Mouse (Mus musculus) stomach, embryonic 14.5 days (tissue): ENCODE measurements around the gene Mrpl1. TPM values are rescaled to one million over a fixed set of nuclear protein-coding genes. Genes with fewer than 3 reads are reported as not detected.

Experiments used
- ATAC-seq: fragments of 200-750 bp; cut with Nextera tagmentation; 2 replicates; pipeline ENCODE4 v1.8.0; 2017; ENCODE audit warnings: low read depth, moderate TSS enrichment; ENCODE audit not compliant: insufficient number of reproducible peaks, insufficient read depth, low FRiP score
- H3K27ac ChIP-seq: fragments of 300-500 bp; sonication (generic); 2 replicates; pipeline ENCODE4 v1.5.1; 2014; ENCODE audit warnings: mild to moderate bottlenecking, low read length, moderate library complexity, mixed read lengths
- H3K27me3 ChIP-seq: fragments of 300-500 bp; sonication (generic); 2 replicates; pipeline ENCODE4 v1.6.1; 2014; ENCODE audit warnings: low read length, control low read depth, mixed read lengths; ENCODE audit not compliant: control insufficient read depth, insufficient read depth
- H3K36me3 ChIP-seq: fragments of 300-500 bp; sonication (generic); 2 replicates; pipeline ENCODE4 v1.6.1; 2014; ENCODE audit warnings: mild to moderate bottlenecking, control low read depth, low read length, moderate library complexity, mixed read lengths; ENCODE audit not compliant: control insufficient read depth, insufficient read depth
- H3K4me1 ChIP-seq: fragments of 300-500 bp; sonication (generic); 2 replicates; pipeline ENCODE4 v1.6.1; 2014; ENCODE audit warnings: low read length, control low read depth, mixed read lengths; ENCODE audit not compliant: control insufficient read depth, insufficient read depth
- H3K4me2 ChIP-seq: fragments of 300-500 bp; sonication (generic); replicated peaks from 2 replicates; pipeline ENCODE4 v1.6.1; 2014; ENCODE audit warnings: low read depth, low read length, control low read depth
- H3K4me3 ChIP-seq: fragments of 300-500 bp; sonication (generic); 2 replicates; pipeline ENCODE4 v1.5.1; 2014; ENCODE audit warnings: low read depth, low read length, control low read depth
- H3K9ac ChIP-seq: fragments of 300-500 bp; sonication (generic); replicated peaks from 2 replicates; pipeline ENCODE4 v1.6.1; 2014; ENCODE audit warnings: low read depth, mild to moderate bottlenecking, control low read depth, low read length, moderate library complexity, mixed read lengths
- H3K9me3 ChIP-seq: fragments of 300-500 bp; sonication (generic); 2 replicates; pipeline ENCODE4 v1.6.1; 2016; ENCODE audit warnings: low read depth, low read length, control low read depth; ENCODE audit not compliant: control insufficient read depth
- WGBS: fragments of 180-500 bp; shearing (Covaris S2); extraction: QIAGEN DNeasy Blood & Tissue Kit; methylation state at CpG from one replicate; pipeline ENCODE4 v1.1.7; 2014; 5-methylcytosine and 5-hydroxymethylcytosine counted together
- polyA plus RNA-seq: library from polyadenylated mRNA; unstranded; fragments of >200 nt; fragmentation: Nextera tagmentation; extraction: Ambion mirVana; gene quantifications from 2 replicates; pipeline ENCODE4 v1.2.1, GENCODE M21; 2014

The Mrpl1 gene
- polyA plus RNA-seq, 1 experiment from 2014 or later: 21.2 TPM

- Histone ChIP-seq H3K9me3 (no peaks in the 10 kb centered on the region), H3K27me3 (no peaks in the 10 kb centered on the region), H3K4me3 (no peak overlapping the region), H3K9ac (no peak overlapping the region), H3K27ac (no peak overlapping the region), H3K4me2 (no peak overlapping the region), H3K4me1 (no peaks in the 10 kb centered on the region), H3K36me3 (peaks cover 10% of the 10 kb centered on the region)
- WGBS: 82% methylated on average over 1 of the region's 1 CpGs
- no peak for ATAC-seq
Measured at GRCm38 (mm10) chr5:96240856-96241255, 31.6 kb downstream of the Mrpl1 start.

- no peak overlapping the region for H3K4me2 ChIP-seq
Measured at GRCm38 (mm10) chr5:96244511-96244910, 35.2 kb downstream of the Mrpl1 start.

GRCm38 (mm10) chr5:96253995-96254394, 44.7 kb downstream of the Mrpl1 start:
- Histone ChIP-seq H3K27ac (no peak overlapping the region), H3K9me3 (no peaks in the 10 kb centered on the region), H3K36me3 (peaks cover 3% of the 10 kb centered on the region; the same call in 1 of the 2 replicates), H3K9ac (no peak overlapping the region), H3K27me3 (no peaks in the 10 kb centered on the region), H3K4me3 (no peak overlapping the region), H3K4me1 (no peaks in the 10 kb centered on the region), H3K4me2 (no peak overlapping the region)
- ATAC-seq: no peak
- WGBS: 50% methylated on average over 2 of the region's 2 CpGs

More at GRCm38 (mm10) chr5:96244511-96244910, 35.2 kb downstream of the Mrpl1 start:
- Histone ChIP-seq H3K36me3 (peaks cover 7% of the 10 kb centered on the region), H3K4me1 (no peaks in the 10 kb centered on the region), H3K27ac (no peak overlapping the region), H3K27me3 (no peaks in the 10 kb centered on the region), H3K9ac (no peak overlapping the region), H3K4me3 (no peak overlapping the region), H3K9me3 (no peaks in the 10 kb centered on the region)
- no peak for ATAC-seq
- WGBS: 70% methylated on average over 1 of the region's 1 CpGs

GRCm38 (mm10) chr5:96255166-96255565, 45.9 kb downstream of the Mrpl1 start:
- Histone ChIP-seq H3K36me3 (peaks cover 3% of the 10 kb centered on the region; the same call in 1 of the 2 replicates), H3K9ac (no peak overlapping the region), H3K4me1 (no peaks in the 10 kb centered on the region), H3K27ac (no peak overlapping the region), H3K9me3 (no peaks in the 10 kb centered on the region), H3K4me3 (no peak overlapping the region), H3K4me2 (no peak overlapping the region), H3K27me3 (no peaks in the 10 kb centered on the region)
- WGBS: 90% methylated on average over 3 of the region's 3 CpGs
- no peak for ATAC-seq

GRCm38 (mm10) chr5:96258210-96258609, 48.9 kb downstream of the Mrpl1 start:
- 88% methylated on average over 5 of the region's 5 CpGs for WGBS
- ATAC-seq: no peak

GRCm38 (mm10) chr5:96267017-96267702, 57.9 kb downstream of the Mrpl1 start:
- no peaks in the 10 kb centered on the region for H3K9me3 ChIP-seq
- peaks cover 12% of the 10 kb centered on the region for H3K36me3 ChIP-seq
- no peak overlapping the region for H3K27ac ChIP-seq
- WGBS: 61% methylated on average over 3 of the region's 3 CpGs
- no peaks in the 10 kb centered on the region for H3K4me1 ChIP-seq
- H3K4me2 ChIP-seq: no peak overlapping the region
- H3K27me3 ChIP-seq: no peaks in the 10 kb centered on the region
- H3K4me3 ChIP-seq: no peak overlapping the region
- H3K9ac ChIP-seq: no peak overlapping the region
- no peak for ATAC-seq

More at GRCm38 (mm10) chr5:96258210-96258609, 48.9 kb downstream of the Mrpl1 start:
- Histone ChIP-seq H3K4me3 (no peak overlapping the region), H3K4me2 (no peak overlapping the region), H3K27me3 (no peaks in the 10 kb centered on the region), H3K4me1 (no peaks in the 10 kb centered on the region), H3K36me3 (peaks cover 6% of the 10 kb centered on the region; the same call in 1 of the 2 replicates), H3K27ac (no peak overlapping the region), H3K9ac (no peak overlapping the region), H3K9me3 (no peaks in the 10 kb centered on the region)

GRCm38 (mm10) chr5:96271070-96271469, 61.8 kb downstream of the Mrpl1 start:
- no peak overlapping the region for H3K4me2 ChIP-seq
- H3K27ac ChIP-seq: no peak overlapping the region
- no peaks in the 10 kb centered on the region for H3K4me1 ChIP-seq
- WGBS: 76% methylated on average over 6 of the region's 6 CpGs
- no peaks in the 10 kb centered on the region for H3K9me3 ChIP-seq
- ATAC-seq: no peak
- H3K27me3 ChIP-seq: no peaks in the 10 kb centered on the region
- no peaks in the 10 kb centered on the region for H3K36me3 ChIP-seq
- H3K4me3 ChIP-seq: no peak overlapping the region
- no peak overlapping the region for H3K9ac ChIP-seq

- H3K27ac ChIP-seq: no peak overlapping the region
- WGBS: 64% methylated on average over 8 of the region's 8 CpGs
- H3K4me3 ChIP-seq: no peak overlapping the region
- H3K9me3 ChIP-seq: no peaks in the 10 kb centered on the region
- no peak overlapping the region for H3K9ac ChIP-seq
- no peak overlapping the region for H3K4me2 ChIP-seq
- H3K27me3 ChIP-seq: no peaks in the 10 kb centered on the region
- no peaks in the 10 kb centered on the region for H3K4me1 ChIP-seq
- no peaks in the 10 kb centered on the region for H3K36me3 ChIP-seq
- ATAC-seq: no peak
Measured at GRCm38 (mm10) chr5:96305786-96306185, 96.5 kb downstream of the Mrpl1 start.

GRCm38 (mm10) chr5:96306271-96306670, 97.0 kb downstream of the Mrpl1 start:
- Histone ChIP-seq H3K36me3 (no peaks in the 10 kb centered on the region), H3K9me3 (no peaks in the 10 kb centered on the region), H3K27ac (no peak overlapping the region), H3K4me2 (no peak overlapping the region), H3K4me1 (no peaks in the 10 kb centered on the region), H3K4me3 (no peak overlapping the region), H3K9ac (no peak overlapping the region), H3K27me3 (no peaks in the 10 kb centered on the region)
- ATAC-seq: no peak
- 80% methylated on average over 1 of the region's 1 CpGs for WGBS
